Mouse (Mus musculus) activated CD4-positive, CD25-positive, alpha-beta regulatory T cell, adult 4 months (primary cell): Measurements from ENCODE around the gene Mmd2. TPM values are rescaled to one million over a fixed set of nuclear protein-coding genes. Genes with fewer than 3 reads are reported as not detected.

Experiments
- ATAC-seq: one replicate; pipeline ENCODE4 v1.8.0; 2017
- polyA plus RNA-seq, 2 experiments: library from polyadenylated mRNA; unstranded; fragments of 100-300 nt; shearing (Covaris generic); gene quantifications; one replicate each; pipeline ENCODE4 v1.2.1; 2017

Gene Mmd2
- polyA plus RNA-seq, 2 experiments from 2014 or later = not detected

DNA sequence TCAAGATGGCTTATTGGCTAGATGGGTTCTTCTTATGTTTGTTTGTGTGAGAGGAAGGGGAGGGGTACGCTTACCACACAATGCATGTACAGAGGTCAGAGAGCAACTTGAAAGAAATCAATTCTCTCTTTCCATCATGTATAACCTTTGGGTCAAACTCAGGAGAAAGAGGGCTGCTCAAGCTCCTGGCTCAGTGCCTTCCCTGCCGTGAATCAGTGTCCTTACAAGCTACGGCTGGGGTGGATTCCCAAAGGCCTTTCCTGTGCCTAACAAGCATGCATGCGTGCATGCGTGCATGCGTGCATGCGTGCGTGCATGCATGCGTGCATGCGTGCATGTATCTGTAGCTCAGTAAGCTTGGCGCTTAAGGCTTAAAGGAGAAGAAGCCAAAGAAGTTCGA, 3.3 kb downstream of the Mmd2 start:
- ATAC-seq = no peak

DNA sequence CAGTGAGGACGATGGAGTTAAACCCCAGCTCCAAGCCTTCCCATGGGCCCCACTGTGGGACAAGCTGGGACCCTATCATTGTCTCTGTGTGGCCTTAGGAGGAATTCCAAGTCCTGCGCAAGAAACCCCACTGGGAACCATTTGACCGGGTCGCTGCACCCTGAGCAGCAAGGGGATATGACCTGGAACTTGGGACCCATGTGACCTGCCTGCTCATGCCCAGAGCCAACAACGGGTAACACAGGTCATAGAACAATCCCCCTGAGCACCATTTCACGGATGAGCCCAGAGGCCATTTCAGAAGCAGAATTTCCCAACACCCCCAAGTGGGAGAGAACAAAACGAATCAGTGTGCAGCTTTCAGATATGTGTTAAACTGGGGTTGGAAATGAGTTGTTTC, 4.2 kb downstream of the Mmd2 start:
- ATAC-seq = no peak

DNA sequence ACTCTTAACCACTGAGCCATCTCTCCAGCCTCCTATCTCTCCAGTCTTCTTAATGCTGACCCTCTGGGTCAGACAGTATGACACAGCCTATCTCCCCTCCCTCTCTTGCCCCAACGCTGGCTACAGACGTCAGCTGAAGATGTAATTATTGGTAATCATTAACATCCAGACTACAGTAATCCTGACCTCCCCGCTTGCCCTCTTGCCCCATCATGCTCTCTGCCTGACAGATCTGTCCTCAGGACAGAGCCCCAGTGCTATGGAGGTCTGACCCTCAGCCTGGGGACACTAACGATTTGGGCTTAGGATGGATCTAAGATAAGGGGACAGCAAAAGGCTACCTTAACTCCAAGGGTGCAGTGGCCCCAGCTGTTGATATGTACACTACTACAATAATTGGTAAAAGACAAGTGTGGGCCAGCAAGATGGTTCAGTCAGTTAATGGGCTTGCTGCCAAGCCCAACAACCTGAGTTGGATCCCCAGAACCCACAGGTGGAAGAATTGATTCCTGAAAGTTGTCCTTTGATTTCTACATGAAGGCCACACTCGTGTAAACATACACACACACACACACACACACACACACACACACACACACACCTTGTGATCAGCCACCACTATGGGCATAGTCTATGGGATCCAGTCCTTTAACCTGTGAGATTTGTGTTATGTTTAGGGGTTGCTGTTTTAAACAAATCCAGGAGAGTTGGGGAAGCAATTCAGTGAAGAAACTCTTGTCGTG, 10.8 kb downstream of the Mmd2 start:
- ATAC-seq = no peak

GRCm38 (mm10) chr5:142596723-142597122, 11.9 kb downstream of the Mmd2 start:
- no peak for ATAC-seq

DNA sequence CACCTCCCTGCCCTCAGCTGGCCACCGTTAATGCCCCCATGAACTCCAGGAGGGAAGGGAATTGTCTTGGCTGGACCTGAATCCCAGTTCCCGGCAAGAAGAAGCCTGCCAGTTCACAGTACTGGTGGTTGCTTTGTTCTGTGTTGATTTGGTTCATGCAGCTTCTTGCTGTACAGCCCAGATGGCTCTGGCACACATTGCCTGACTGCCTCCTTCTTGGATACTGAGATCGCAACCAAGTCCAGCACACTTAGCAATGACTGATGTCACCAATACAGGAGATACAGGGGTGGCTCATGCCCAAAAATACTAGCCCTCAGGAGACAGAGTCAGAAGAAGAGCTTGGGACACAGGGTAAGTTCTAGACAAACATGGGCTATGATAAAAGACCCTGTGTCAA, 12.9 kb downstream of the Mmd2 start:
- no peak for ATAC-seq

DNA sequence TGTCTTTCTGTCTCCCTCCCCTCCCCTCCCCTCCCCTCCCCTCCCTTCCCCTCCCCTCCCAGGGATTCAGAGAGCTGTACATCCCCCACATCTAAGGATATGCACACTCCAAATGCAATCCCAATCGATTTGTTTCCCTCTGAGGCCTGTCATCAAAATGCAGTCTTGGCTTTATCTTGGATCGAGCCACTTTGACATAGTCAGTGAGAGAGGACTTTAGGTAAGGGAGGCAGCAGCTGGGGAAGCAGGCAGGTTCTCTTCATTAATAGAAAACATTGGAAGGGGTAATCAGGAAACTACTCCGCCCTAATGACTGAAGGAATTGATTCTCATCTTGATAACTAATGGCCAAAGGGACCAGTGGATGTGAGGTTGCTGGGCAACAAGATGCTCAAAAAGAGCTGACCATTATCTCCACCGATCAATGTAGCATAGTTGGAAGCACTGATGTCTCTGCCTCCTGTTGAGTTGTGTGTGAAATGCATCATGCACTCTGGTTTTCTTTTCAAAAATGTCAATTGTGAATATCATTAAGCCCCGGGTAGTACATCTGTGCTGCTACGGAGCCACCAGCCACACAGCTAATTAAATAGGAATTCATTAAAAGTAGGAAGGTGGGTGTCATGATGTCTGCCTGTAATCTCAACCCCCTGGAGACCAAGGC, 17.5 kb downstream of the Mmd2 start:
- no peak for ATAC-seq

- ATAC-seq = no peak
These were observed 24.9 kb downstream of the Mmd2 start for GRCm38 (mm10) chr5:142583616-142584126.

DNA sequence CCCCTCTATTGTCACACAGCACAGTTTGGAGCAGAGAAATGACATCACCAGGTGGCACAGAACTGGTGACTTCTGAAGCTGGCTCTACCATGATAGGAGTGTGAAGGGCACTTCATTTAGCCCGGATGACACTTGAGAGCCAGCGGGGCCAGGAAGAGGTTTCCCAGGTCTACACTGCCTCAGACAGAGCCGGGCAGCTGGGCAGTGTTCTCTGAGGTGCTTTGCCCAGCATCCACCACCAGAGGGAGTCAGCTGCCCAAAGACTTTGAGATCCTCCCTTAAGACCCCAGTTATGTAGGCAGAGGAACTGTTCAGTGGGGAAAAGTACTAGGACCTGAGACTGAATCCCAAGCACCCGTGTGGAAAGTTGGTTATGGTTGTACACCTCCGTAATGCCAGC, 27.1 kb downstream of the Mmd2 start:
- ATAC-seq = no peak

GRCm38 (mm10) chr5:142578192-142578591, 30.4 kb downstream of the Mmd2 start:
- ATAC-seq = no peak

GRCm38 (mm10) chr5:142576832-142577231, 31.8 kb downstream of the Mmd2 start:
- no peak for ATAC-seq

DNA sequence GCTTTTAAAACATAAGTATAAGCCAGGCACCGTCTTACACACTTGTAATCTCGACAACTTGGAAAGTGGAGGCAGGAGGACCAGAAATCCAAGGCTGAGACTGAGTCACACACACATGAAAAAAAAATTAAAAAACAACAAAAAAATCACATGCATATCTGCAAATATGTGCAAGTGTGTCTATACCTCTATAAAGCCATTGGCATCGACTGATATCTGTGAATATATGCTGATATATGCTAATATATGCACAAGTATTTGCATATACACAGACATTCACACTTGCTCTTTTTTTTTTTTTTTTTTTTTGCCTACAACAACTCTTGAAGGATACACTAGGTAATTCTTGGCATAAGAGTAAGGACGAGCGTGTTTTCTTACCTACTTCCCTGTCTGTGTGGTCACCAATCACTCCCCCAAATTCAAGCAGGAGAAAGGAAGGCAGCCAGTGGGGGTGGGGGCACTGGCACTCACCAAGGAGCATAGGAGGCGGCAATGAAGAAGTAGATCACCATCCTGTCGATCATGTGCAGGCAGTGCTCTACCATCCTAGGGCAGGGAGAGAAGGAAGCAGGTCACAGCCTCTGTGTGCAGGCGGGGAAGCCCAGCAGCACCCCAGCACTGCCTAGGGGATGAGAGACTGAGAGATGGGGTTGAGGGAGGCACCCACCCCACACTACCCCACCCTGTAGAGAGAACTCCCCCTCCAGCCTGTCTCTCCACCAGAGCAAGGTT, 34.1 kb downstream of the Mmd2 start:
- no peak for ATAC-seq

- no peak for ATAC-seq
These were observed 44.0 kb downstream of the Mmd2 start for GRCm38 (mm10) chr5:142564606-142565005.

DNA sequence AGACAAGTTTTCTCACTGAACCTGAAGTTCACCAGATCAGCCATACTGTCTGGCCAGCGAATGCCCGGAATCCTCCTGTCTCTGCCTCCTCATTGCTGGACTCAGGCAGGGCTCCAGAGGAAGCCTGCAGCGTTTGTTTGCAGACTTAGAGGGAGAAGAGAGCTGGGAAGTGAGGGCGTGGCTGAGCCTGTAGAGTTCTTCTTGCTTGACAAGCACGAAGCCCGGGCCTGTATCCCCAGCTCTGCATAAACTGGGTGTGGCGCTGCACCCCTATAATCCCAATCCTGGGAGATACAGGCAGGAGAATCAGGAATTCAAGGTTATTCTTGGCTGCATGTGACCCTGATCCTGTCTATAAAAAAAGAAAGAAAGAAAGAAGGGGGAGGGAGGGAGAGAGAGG, 48.3 kb downstream of the Mmd2 start:
- no peak for ATAC-seq

DNA sequence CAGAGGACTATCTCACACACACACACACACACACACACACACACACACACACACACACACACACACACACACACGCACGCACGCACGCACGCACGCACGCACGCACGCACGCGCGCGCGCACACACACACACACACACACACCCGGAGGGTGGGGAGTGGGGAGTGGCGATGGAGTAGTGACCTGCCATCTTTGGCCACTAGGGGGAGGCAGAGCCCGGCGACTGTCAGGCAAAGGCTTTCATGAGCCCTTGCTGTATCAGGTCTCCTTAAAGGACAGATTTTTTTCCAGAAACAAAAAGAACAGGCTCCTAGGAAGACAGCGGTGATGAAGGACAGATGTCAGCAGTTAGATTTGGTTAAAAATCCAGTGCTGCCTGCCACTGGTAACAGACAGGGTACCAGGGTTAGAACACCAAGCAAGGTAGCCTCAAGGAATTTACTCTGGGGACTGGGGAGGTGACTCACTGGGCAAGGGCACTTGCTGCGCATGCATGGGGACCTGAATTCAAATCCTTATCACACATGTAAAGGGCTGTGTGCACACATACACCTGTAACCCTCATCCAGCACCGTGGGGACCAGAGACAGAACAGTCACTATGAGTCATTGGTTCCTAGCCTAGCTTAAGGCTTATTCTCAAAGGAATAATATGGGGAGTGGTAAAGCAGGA, 51.1 kb downstream of the Mmd2 start:
- ATAC-seq = no peak

DNA sequence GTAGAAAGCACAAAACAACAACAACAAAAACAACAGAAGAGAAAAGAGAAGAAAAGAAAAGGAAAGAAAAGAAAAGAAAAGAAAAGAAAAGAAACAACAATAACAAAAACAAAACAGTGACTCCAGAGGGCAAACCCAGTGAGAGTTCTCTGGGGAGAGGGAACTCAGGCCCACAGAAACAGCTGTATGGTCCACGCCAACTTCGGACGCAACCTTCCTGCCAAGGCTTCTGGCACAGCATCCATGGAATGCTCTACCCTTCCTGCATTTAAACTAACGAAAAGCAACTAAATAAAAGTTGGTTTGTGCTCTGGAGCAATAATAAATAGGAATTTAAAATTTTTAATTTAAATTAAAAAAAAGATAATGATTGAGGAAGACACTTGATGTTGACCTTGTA, 51.9 kb downstream of the Mmd2 start:
- ATAC-seq = no peak

DNA sequence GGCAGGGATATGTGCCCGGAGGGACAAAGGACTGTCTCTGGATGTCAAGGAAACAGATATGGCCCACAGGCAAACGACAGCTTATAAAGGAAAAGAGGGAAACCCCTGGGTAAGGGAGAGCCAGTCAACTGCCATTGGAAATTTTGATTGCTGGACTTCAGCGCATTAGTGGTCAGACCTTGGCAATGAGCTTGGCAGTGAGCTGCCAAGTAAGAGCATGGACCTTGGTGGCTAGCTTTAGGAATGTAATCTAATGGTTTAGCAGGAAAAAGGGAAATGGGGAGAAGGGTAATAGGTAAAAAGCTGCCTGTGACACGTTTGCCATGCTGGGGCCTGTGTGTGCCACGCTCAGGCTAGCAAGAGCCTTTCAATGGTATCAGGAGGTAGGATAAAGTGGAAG, 52.7 kb downstream of the Mmd2 start:
- no peak for ATAC-seq

DNA sequence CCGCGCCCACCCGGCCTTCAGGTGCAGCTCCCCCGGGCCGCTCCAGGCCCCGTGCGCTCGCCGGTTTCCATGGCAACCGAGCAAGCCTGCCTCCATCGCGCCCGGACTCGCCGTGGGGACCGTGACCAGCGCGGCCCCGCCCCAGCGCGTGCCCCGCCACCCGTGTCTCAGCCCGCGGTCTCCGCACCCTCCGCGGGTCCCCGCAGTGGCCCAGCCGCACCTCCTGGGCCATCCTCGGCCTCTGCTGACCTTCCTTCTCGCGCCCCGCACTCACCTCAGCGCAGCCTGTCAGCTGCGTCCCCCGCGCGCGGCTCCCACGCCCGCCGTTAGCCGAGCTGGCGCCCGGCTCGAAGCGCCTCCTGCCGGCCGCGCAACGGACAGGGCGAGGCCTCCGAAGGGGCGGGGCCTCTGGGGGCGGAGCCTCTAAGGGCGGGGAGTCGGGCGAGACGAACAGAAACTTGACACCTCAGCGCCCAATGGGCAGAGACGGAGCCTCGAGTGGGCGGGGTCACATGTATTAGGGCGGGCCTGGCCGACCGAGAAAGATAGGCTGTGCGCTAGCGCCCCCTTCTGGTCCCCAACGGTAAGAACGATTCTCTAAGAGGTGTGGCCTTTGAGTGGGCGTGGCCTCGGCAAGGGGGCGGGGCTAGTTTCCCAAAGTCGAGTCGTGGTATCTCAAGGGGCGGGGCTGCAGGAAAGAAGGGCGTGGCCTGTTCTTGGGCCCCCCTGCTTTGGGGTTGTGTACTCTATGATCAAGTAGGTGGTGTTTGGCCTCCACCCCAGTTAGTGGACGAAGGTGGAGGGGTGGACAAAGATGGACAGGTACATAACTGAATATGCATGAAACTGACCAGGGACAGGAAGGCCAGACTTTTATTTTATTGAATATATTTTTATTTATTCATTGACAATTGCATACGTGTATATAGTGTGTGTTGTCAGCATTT, 57.6 kb downstream of the Mmd2 start, which contains the start of gene Radil:
Radil (minus strand) TSS at position 393 of the 947 bp plus-strand sequence.
- ATAC-seq = peak; percentile 19

DNA sequence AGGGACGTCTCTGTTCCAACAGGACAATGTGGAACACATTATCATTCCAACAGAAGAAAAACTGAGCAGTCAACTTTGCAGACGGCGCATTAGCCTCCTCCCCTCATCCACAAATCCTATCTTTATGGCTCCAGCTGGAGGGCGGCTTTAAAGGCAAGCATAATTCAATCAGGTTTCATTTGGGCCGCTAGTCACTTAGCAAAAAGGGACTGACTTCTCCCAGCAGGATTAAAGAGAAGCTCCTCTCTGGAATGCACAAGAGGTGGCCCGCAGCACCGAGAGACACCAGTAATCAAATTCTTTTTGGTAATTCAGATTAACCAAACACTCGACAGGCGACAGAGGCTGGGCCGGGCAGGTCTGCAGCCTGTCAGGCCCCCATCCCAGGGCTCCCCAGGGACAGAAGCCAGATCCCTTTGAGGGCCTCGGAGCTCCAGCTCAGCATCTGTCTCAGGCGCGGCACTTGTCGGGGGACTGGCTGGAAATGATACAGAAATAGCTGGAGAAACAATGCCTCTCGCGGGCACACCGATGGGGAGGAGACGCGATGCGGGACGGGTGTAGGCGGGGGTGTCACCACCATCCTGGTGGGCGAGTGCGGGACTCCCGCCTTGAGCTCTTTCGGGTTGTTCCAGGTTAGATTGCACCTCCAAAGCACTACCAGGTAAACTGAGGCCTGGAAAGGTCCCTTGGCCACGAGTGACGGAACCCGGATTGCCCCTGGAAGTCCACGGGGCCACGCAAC, 58.5 kb downstream of the Mmd2 start:
- ATAC-seq = no peak

GRCm38 (mm10) chr5:142549441-142549840, 59.2 kb downstream of the Mmd2 start:
- no peak for ATAC-seq

- no peak for ATAC-seq
These were observed 61.5 kb downstream of the Mmd2 start for GRCm38 (mm10) chr5:142547066-142547465.

- no peak for ATAC-seq
These were observed 62.3 kb downstream of the Mmd2 start for GRCm38 (mm10) chr5:142546344-142546743.
